Mouse (Mus musculus) T-cell, adult 2 months (primary cell): Measurements from ENCODE around the gene Tpp1.

Source experiments
- DNase-seq: peaks from one replicate; pipeline ENCODE4 v3.0.0; 2022; ENCODE audit warnings: low spot score

The Tpp1 gene

DNA sequence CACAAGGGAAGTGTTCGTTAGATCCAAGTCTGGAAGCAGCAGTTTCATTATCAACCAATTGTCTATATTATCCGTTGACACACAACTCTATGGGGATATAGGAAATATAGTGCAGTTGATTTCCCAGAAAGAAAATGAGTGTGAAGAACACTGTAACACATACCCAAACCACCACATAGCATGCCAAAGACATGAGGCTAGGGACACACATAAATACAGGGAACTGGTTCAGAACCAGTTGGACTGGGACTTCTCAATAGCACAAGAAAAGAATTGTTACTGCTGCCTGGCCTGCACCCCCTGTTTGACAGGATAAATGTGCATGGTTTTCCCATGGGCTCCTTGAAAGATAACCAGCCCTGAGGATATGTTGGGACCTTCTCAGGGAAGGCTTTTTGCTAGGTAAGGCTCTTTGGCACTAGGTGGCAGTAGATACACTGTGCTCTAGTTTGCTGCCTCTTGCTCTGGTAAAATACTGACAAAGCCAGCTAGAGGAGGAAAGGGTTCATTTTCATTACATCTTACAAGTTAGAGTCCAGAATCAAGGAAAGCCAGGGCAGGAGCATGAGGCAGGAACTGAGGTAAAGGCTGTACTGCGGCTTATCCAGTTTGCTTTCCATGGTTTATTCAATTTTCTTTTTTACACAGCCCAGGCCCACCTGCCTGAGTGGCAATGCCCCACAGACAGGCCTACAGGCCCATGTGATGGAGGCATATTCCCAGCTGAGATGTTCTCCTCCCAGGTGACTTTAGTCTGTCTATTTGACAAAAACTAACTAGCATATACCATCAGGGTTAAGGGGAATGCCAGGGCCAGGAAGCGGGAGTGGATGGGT, 25.7 kb downstream of the Tpp1 start:
- DNase-seq, result peak; percentile 46

DNA sequence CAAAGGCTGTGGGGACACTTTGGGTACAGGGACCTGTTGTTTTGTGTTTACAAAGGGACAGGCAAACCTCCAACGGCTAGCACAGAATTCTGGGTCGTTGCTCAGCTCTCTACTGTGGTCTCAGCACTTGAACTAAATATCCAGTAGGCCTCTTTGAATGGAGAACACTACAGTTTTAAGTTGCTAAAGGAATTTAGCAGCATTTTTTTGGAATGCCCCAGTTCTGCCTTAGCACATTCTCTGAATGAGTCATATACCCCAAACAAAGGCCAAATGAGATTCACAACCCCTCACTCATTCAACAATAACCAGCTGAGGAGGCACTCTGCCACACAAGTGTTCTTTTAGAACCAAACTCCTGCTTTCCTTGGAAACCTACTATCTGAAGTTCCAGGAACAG, 30.1 kb downstream of the Tpp1 start:
- DNase-seq, result no peak

DNA sequence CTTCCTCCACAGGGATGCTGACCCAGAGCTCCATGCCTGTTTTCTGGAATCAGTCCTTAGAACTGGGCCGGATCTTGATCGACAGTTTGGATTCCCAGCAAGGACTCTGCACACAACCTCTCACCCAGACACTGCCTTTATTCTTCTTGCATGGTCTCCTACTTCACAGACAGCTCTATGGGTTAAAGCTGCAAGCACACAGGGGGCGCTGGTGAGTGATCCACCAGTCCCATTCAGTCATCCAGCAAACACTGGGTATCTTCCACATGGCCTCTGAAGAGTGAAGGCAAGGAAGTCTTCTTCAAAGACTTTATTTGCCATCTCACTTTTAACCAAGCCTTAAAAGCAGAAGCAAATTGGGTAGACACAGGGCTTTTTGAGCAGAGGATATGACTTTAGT, 36.7 kb downstream of the Tpp1 start:
- no peak for DNase-seq

DNA sequence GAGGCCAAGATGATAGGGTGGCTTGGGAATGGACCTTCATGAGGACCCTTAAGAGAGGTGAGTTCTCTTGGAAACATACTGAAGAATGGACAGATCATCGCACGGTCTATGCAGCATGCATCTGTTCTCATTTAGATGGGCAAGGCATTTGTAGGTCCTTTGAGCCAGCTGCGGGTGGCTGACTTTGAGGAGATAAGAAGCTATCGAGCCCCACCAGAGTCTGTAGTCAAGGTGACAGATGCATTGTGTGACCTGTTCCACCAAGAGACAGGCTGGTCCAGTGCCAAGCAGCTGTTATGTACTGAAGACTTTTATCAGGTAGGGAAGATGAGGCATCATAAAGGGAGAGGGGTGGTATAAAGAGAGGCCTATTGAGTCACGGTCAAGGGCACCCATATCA, 43.3 kb downstream of the Tpp1 start:
- no peak for DNase-seq

DNA sequence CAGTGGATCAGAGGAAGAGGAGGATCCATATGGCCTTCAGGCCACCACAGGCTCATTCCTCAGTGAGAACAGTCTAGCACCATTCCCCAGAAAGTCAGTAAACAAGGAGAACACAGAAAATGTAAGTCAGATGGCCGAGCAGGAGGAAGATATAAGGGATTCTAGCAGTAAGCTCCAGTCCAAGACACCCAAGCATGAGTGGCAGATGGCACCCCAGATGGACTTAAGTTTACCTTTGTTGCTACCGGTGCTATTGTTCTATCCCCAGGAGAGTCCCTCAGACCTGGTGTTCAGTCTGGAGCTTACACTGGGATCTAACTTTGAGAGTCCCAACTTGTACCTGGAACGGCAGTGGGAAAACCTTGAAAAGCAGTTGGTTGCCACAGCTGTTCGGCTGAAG, 48.2 kb downstream of the Tpp1 start:
- no peak for DNase-seq

DNA sequence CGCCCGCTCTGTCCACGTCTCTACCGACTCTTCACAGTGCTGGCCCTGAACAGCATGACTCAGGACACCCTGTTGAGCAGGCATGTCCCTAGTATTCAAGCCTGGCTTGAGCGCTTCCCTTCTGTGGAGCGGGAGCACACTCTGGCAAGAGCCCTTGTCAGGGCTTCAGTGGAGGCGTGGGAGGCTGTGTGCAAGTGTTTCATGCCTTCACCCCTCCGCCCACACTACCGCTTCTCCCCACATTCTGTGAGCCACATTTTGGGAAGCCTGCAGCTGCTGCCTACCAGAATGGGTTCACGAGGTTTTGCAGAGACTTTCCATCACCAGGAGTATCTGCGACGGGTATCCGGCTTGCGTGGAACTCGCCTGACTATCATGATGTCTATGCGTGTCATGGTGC, 48.9 kb downstream of the Tpp1 start:
- no peak for DNase-seq
